Mouse (Mus musculus) midbrain, embryonic 14.5 days (tissue): ENCODE measurements at regions not wholly inside any gene's neighbourhood (a gene's known extent, or its start where the extent isn't known, plus 50 kb on each side); places are given as distances from the start of the nearest gene placed in this dataset.

Source experiments
- ATAC-seq: fragments of 200-750 bp; cut with Nextera tagmentation; 2 replicates; pipeline ENCODE4 v1.8.0; 2017; ENCODE audit warnings: moderate number of reproducible peaks, moderate library complexity; ENCODE audit not compliant: low FRiP score, low TSS enrichment
- DNase-seq: peaks from one replicate; pipeline ENCODE4 v3.0.0-alpha.2; 2015
- H3K27ac ChIP-seq: fragments of 300-500 bp; sonication (generic); replicated peaks from 2 replicates; pipeline ENCODE4 v1.5.1; 2014; ENCODE audit warnings: mild to moderate bottlenecking, low read depth, low read length, moderate library complexity
- H3K27me3 ChIP-seq: fragments of 300-500 bp; sonication (generic); 2 replicates; pipeline ENCODE4 v1.6.1; 2014; ENCODE audit warnings: low read length, control low read depth, mixed read lengths; ENCODE audit not compliant: control insufficient read depth, insufficient read depth
- H3K36me3 ChIP-seq: fragments of 300-500 bp; sonication (generic); 2 replicates; pipeline ENCODE4 v1.6.1; 2014; ENCODE audit warnings: low read length, control low read depth; ENCODE audit not compliant: control insufficient read depth, insufficient read depth
- H3K4me1 ChIP-seq: fragments of 300-500 bp; sonication (generic); 2 replicates; pipeline ENCODE4 v1.6.1; 2014; ENCODE audit warnings: mild to moderate bottlenecking, antibody characterized with exemption, low read length, control low read depth; ENCODE audit not compliant: control insufficient read depth, insufficient read depth
- H3K4me2 ChIP-seq: fragments of 300-500 bp; sonication (generic); 2 replicates; pipeline ENCODE4 v1.6.1; 2014; ENCODE audit warnings: mild to moderate bottlenecking, low read length, moderate library complexity
- H3K4me3 ChIP-seq: fragments of 300-500 bp; sonication (generic); replicated peaks from 2 replicates; pipeline ENCODE4 v1.5.1; 2014; ENCODE audit warnings: low read depth, low read length
- H3K9ac ChIP-seq: fragments of 300-500 bp; sonication (generic); replicated peaks from 2 replicates; pipeline ENCODE4 v1.6.1; 2014; ENCODE audit warnings: mild to moderate bottlenecking, low read length, moderate library complexity
- H3K9me3 ChIP-seq: fragments of 300-500 bp; sonication (generic); 2 replicates; pipeline ENCODE4 v1.6.1; 2016; ENCODE audit warnings: low read length, control low read depth, mixed read lengths; ENCODE audit not compliant: control insufficient read depth
- WGBS: fragments of 180-500 bp; shearing (Covaris S2); extraction: QIAGEN DNeasy Blood & Tissue Kit; methylation state at CpG from one replicate; pipeline ENCODE4 v1.1.7; 2014; 5-methylcytosine and 5-hydroxymethylcytosine counted together

GRCm38 (mm10) chr6:36108830-36109229 is 279.1 kb upstream of the Chrm2 start:
- Histone ChIP-seq H3K27ac (no peak overlapping the region), H3K27me3 (no peaks in the 10 kb centered on the region), H3K9ac (no peak overlapping the region), H3K4me2 (no peak overlapping the region), H3K36me3 (no peaks in the 10 kb centered on the region), H3K9me3 (no peaks in the 10 kb centered on the region), H3K4me3 (no peak overlapping the region), H3K4me1 (no peaks in the 10 kb centered on the region)
- DNase-seq (peak; percentile 10), ATAC-seq (no peak)
- 83% methylated on average over 1 of the region's 1 CpGs for WGBS

- ATAC-seq (no peak), DNase-seq (no peak)
- Histone ChIP-seq H3K27me3 (no peaks in the 10 kb centered on the region), H3K9me3 (no peaks in the 10 kb centered on the region), H3K4me2 (no peak overlapping the region), H3K36me3 (no peaks in the 10 kb centered on the region), H3K4me1 (no peaks in the 10 kb centered on the region), H3K9ac (no peak overlapping the region), H3K27ac (no peak overlapping the region), H3K4me3 (no peak overlapping the region)
- WGBS, result 93% methylated on average over 1 of the region's 1 CpGs
Observed at GRCm38 (mm10) chr6:36137223-36137622, 250.7 kb upstream of the Chrm2 start.

GRCm38 (mm10) chr6:36147267-36147666 is 240.6 kb upstream of the Chrm2 start:
- H3K4me2 ChIP-seq, result no peak overlapping the region
- no peaks in the 10 kb centered on the region for H3K36me3 ChIP-seq
- no peaks in the 10 kb centered on the region for H3K4me1 ChIP-seq
- no peak overlapping the region for H3K9ac ChIP-seq
- no peak overlapping the region for H3K4me3 ChIP-seq
- 92% methylated on average over 1 of the region's 1 CpGs for WGBS
- DNase-seq (no peak), ATAC-seq (no peak)
- no peaks in the 10 kb centered on the region for H3K27me3 ChIP-seq
- no peaks in the 10 kb centered on the region for H3K9me3 ChIP-seq
- no peak overlapping the region for H3K27ac ChIP-seq

DNA sequence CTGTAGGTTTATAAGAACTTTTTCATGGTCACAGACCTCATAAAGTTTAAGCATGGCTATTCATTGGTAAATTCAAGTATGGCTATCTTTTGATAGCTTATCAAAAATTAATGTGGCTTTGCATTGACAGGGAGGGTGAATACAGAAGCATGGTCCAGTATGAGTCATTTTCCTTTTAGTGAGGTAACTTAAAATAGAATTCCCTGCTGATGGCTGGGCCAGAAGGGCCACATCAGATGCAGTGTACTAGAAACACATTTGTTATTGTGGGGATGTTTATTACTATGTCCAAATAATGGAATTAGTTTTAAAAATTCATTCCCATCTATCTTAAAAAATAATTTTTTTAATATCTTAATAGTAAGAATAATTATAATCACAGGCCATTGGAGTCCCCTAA is 213.4 kb upstream of the Chrm2 start:
- no peak overlapping the region for H3K4me2 ChIP-seq
- no peak overlapping the region for H3K9ac ChIP-seq
- H3K27me3 ChIP-seq, result no peaks in the 10 kb centered on the region
- no peak for ATAC-seq
- H3K4me1 ChIP-seq, result no peaks in the 10 kb centered on the region
- DNase-seq, result no peak
- H3K36me3 ChIP-seq, result no peaks in the 10 kb centered on the region
- no peaks in the 10 kb centered on the region for H3K9me3 ChIP-seq
- H3K27ac ChIP-seq, result no peak overlapping the region
- no peak overlapping the region for H3K4me3 ChIP-seq

GRCm38 (mm10) chr6:36175112-36175511 is 212.8 kb upstream of the Chrm2 start:
- H3K27ac ChIP-seq, result no peak overlapping the region
- H3K4me1 ChIP-seq, result no peaks in the 10 kb centered on the region
- no peak overlapping the region for H3K9ac ChIP-seq
- no peaks in the 10 kb centered on the region for H3K27me3 ChIP-seq
- 89% methylated on average over 3 of the region's 3 CpGs for WGBS
- H3K4me3 ChIP-seq, result no peak overlapping the region
- H3K4me2 ChIP-seq, result no peak overlapping the region
- ATAC-seq (no peak), DNase-seq (no peak)
- no peaks in the 10 kb centered on the region for H3K9me3 ChIP-seq
- no peaks in the 10 kb centered on the region for H3K36me3 ChIP-seq

DNA sequence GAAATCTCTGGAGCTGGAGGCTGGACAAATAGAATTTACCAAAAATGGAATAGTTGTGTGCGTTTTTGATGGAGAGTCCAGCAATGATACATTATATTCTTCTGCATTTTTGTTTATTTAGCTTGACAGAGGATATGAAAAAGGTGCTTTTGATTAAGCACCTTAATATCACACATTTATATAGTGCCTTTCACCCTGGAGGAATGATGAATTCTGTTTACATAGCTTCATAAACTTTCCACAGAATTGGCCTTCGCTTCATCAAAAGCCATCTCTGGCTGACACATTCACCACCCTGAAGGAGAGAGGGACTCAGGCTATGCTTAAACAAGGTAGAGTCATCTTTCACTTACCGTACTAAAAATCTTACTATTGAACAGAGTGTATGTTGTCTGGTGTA is 208.0 kb upstream of the Chrm2 start:
- no peak for DNase-seq
- 92% methylated on average over 3 of the region's 3 CpGs for WGBS

DNA sequence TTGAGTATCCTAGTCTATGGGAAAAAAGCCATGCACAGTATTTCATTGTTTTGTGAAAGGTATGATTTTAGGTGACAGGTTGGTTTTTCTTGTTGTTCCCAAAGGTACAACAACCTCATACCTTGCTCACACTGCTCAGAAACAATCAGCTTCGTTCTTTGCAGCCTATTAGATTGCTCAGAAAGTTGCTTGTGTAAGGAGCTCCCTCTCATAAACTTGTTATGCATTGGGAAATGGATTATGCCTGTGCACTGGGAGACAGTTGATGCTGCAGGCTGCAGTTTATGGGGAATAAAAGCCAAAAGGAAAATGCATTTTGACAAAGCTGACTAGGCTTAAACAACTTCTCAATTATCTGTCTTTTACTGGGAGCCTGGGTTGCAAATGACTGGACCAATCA is 205.2 kb upstream of the Chrm2 start:
- Histone ChIP-seq H3K9me3 (no peaks in the 10 kb centered on the region), H3K36me3 (no peaks in the 10 kb centered on the region), H3K27me3 (no peaks in the 10 kb centered on the region), H3K4me3 (no peak overlapping the region), H3K4me1 (no peaks in the 10 kb centered on the region), H3K4me2 (no peak overlapping the region), H3K27ac (no peak overlapping the region), H3K9ac (no peak overlapping the region)
- DNase-seq, result no peak
- WGBS, result 55% methylated on average over 1 of the region's 1 CpGs
- ATAC-seq, result no peak

More for the DNA sequence above, 208.0 kb upstream of the Chrm2 start:
- Histone ChIP-seq H3K9ac (no peak overlapping the region), H3K4me1 (no peaks in the 10 kb centered on the region), H3K9me3 (no peaks in the 10 kb centered on the region), H3K4me2 (no peak overlapping the region), H3K27ac (no peak overlapping the region), H3K27me3 (no peaks in the 10 kb centered on the region), H3K36me3 (no peaks in the 10 kb centered on the region), H3K4me3 (no peak overlapping the region)
- no peak for ATAC-seq

DNA sequence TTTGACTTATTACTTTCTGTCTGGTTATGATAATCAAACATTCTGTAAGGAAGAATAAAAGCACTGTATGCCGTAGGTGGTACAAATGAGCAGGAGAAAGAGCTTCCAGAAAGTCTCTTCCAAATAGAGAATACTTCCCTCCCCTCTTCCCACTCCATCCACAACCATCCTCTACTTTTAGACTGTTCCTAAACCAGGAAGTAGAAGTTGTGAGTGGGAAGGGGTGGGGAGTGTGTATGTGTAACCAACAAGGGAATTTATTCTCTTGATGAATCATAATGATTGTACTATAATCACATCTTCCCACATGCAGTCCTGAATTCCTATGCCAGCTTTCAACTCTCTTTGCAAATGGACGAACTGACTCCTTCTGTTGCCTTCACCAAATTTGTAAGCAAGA is 181.2 kb upstream of the Chrm2 start:
- H3K9ac ChIP-seq, result no peak overlapping the region
- no peaks in the 10 kb centered on the region for H3K4me1 ChIP-seq
- H3K27me3 ChIP-seq, result no peaks in the 10 kb centered on the region
- 85% methylated on average over 2 of the region's 2 CpGs for WGBS
- H3K4me3 ChIP-seq, result no peak overlapping the region
- DNase-seq (no peak), ATAC-seq (no peak)
- no peaks in the 10 kb centered on the region for H3K9me3 ChIP-seq
- H3K27ac ChIP-seq, result no peak overlapping the region
- no peak overlapping the region for H3K4me2 ChIP-seq
- H3K36me3 ChIP-seq, result no peaks in the 10 kb centered on the region

DNA sequence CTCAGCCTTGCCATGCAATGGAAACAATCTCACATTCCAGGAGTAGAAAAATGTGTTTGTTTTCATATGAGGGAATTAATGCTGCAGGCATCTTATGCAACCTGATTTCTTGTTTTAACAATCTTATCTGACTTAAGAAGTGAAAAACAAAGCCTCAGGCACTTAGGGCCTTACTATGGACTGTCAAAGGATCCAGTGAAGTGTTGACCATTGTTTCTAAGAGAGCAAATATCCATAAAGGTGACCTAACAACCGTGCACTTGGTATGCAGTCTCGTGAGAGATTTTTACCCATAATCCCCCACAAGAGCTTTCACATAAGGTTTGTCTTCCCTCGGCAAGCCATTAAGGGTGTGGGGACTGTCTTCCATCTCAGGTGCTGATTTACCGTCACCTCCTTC is 166.6 kb upstream of the Chrm2 start:
- 71% methylated on average over 4 of the region's 4 CpGs for WGBS
- Histone ChIP-seq H3K4me3 (no peak overlapping the region), H3K9me3 (no peaks in the 10 kb centered on the region), H3K9ac (no peak overlapping the region), H3K27ac (no peak overlapping the region), H3K27me3 (no peaks in the 10 kb centered on the region), H3K4me2 (no peak overlapping the region), H3K36me3 (no peaks in the 10 kb centered on the region), H3K4me1 (no peaks in the 10 kb centered on the region)
- DNase-seq (no peak), ATAC-seq (no peak)
